Mouse (Mus musculus) megakaryocyte progenitor cell, adult 5-6 weeks (primary cell): Measurements from ENCODE around the gene Dnajc12. TPM values are rescaled to one million over a fixed set of nuclear protein-coding genes. Genes with fewer than 3 reads are reported as not detected.
A peak's percentile ranks its signal among the peaks of the same experiment; 100 is the strongest.
"Not testable (repeated sequence)": the region's sequence is repeated elsewhere in the genome, so short reads cannot be mapped to it uniquely, and the experiment has no call there.

ENCODE experiments used
- ATAC-seq: replicated peaks from 2 replicates; pipeline ENCODE4 v1.8.0; 2016; ENCODE audit warnings: mild to moderate bottlenecking, moderate TSS enrichment, inconsistent platforms; ENCODE audit not compliant: poor library complexity
- total RNA-seq, 2 experiments: library from RNA; stranded (forward) in 1 of 2; stranded (reverse) in 1 of 2; fragments of 157-497, 149-512 nt in 1 of 2; fragments of 200-1000 nt in 1 of 2; gene quantifications; 2 replicates each; pipeline versions ENCODE4 v1.2.3 to v1.2.4; 2015 to 2017

Gene Dnajc12
- total RNA-seq, 2 experiments from 2014 or later: 5.3 to 7.4 TPM

DNA sequence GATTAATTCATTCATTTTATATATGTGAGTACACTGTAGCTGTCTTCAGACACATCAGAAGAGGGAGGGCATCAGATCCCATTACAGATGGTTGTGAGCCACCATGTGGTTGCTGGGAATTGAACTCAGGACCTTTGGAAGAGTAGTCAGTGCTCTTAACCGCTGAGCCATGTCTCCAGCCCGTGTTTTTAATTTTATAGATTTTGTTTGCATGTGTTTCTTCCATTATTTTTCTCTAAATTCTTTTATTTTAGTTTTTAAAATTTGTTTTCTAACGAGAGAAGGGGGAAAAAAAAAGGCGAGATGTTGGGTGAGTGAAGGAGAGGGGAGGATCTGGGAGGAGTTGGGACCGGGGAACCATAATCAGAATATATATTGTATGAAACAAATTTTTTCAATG lies 3.7 kb downstream of the Dnajc12 start:
- ATAC-seq: not testable (repeated sequence)

DNA sequence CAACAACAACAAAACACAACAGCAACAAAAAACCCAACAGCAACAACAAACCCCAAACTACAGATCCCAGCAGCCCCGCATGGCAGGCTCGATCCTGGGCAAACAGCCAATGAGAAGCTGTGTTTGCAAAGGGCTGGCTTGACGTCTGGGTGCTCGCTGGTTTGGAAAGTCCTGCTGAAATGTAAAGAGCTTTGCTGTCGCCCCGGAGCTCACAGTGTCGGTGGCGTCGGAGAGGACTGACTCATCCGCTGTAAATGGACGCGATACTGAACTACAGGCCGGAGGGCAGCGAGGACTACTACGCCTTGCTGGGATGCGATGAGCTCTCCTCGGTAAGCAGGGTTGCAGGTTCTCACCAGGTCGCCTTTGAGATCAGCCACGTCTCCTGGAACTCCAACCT lies 4.2 kb downstream of the Dnajc12 start:
- ATAC-seq: peak; percentile 78

DNA sequence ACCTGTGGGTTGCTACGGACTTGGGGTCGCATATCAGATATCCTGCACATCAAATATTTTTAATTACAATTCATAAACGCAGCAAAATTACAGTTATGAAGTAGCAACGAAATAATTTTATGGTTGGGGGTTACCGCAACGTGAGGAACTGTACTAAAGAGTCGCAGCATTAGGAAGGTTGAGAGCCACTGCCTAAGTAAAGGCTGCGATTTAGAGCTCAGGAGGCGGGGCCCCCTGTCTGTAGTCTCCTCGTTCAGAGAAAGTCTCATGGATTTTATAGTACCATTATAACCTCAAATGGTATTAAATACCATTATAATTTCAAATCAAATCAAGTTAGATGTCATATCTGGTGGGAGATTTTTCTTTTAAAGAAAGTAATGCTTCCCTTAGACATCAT lies 4.7 kb downstream of the Dnajc12 start:
- ATAC-seq: no peak

DNA sequence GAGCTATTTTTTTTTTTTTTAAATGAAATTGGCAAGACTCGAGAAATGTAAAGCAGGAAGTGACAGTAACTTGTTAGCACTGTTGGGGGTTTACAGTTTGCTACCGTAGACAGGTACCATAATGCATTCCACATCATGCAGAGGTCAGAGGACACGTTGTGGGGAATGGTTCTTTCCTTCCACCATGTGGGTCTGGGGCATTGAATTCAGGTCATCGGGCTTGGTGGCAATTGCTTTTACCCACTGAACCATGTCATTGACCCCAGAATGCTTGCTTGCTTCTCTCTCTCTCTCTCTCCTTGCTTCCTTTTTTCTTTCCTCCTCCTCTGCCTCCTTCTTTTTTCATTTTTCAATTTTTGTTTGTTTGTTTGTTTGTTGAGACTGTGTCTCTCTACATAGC lies 6.7 kb downstream of the Dnajc12 start:
- no peak for ATAC-seq

DNA sequence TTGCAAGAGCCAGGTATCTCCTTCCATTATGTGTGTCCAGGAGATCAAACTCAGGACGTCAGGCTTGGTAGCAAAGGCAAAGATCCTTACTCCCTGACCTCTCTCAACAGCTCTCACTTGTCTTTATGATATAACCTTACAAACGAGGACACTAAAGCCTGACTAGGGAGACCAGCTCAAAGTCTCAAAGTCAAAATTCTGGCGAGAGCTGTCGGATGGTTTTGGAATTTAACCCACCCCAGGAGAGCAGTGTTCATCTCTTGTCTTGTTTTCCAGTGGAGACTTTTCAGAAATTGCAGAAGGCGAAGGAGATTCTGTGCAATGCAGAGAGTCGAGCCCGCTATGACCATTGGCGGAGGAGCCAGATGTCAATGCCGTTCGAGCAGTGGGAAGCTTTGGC lies 14.7 kb downstream of the Dnajc12 start:
- no peak for ATAC-seq

DNA sequence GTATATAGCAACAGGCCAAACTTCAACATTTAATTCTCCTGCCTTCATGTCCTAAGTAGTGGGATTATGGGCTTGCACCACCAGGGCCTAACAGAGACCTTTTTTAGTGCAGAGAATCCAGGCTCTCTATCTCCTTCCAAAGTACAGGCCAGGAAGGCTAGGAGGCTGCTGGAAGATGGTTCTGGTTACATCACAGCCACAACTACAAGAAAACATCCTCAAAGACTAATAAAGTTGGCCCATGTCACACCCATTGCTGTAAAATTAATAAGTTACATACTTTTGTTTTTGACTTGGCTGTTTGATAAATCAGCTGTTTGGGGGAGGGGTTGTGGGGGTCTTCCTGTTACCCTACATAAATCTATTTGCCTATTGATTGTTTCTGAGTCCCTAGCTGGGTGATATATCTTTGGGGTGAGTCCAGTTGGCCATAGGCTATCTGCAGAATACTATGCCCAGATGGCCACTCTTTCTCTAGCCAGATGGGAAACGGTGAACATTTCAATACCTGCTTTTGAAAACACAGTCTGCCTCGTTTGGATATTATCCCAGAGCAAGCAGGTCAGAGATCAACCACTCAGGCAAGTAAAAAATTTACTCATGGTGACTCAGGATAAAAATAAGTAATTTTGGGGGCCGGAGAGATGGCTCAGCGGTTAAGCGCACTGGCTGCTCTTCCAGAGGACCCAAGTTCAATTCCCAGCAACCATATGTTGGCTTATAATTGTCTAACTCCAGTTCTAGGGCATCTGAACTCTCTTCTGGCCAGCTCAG lies 20.7 kb downstream of the Dnajc12 start:
- no peak for ATAC-seq

DNA sequence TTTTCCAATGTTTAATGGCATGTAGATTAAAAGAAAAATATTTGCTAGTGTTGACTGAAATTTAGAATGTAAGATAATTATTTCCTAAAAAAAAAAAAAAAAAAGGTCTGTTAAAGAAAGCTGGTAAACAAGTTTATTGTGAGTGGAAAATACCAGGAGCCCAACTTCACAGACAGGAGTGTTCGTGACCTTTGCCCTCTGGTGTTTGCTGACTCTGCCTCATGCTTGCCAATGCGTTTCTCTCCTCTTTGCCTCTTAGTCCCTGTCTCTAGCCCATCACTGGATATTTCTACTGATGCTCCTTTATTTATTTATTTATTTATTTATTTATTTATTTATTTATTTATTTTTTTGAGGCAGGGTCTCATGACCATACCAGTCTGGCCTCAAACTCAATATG lies 21.4 kb downstream of the Dnajc12 start:
- no peak for ATAC-seq

DNA sequence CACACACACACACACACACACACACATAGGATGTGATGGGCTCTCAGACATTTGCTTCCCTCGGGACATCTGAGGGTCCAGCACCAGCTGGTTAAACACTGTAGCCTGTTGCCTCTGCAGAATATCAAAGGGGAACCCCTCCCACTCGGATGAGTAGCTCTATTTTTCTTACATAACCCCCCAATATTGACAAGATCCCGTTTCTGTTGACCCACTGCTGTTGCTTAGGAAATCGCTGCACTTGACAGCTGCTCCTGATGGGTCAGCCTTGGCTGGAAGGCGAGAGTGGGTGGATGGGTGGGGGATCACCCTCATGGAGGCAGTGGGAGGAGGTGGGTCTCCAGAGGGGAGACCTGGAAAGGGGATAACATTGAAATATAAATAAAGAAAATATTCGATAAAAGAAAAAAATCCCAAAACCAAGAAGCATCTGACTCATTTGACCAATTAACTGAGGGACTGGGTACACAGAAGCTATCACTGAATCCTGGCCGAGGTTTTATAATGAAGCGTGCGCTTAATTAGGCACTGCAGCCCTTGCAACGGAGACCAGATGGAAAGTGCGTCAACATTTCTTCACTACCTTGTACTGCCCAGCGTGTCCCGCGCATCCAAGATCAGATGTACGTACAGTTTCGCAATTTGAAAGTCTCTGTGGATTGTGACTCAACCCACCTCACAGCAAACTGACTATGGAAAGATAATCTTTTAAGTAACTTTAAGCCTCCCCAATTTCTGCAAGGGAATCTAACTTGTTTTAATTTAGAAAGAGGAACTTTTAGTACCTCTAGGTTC lies 28.1 kb downstream of the Dnajc12 start:
- peak; percentile 86 for ATAC-seq

DNA sequence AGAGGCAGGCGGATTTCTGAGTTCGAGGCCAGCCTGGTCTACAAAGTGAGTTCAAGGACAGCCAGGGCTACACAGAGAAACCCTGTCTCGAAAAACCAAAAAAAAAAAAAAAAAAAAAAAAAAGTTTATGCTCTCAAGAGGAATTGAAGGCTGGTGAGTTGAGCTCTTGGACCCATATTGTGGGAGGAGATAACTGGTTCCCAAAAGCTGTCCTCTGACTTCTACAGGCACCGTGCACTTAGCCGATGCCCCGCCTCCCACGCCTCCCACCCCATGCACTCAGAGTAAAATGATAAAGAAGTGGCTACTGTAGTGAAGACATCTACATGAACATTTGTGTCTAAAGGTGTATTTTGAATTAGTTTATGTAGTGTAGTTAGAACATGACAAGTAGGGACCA lies 29.4 kb downstream of the Dnajc12 start:
- ATAC-seq: 0 out of 2 replicates have a peak, but pooled peaks have one; percentile 21

DNA sequence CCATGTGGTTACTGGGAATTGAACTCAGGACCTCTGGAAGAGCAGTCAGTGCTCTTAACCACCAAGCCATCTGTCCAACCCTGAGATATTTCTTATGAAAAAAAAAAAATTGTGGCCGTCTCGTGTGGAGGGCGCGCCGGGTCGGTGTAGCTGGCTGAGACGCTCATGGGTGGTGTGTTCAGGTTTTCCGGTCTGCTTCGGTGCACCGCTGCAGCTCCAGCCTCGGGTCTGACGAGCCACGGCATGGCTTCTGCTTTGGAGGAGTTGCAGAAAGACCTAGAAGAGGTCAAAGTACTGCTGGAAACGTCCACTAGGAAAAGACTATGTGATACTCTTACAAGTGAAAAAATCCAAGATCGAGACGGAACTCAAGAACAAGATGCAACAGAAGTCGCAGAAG lies 30.5 kb downstream of the Dnajc12 start:
- no peak for ATAC-seq

DNA sequence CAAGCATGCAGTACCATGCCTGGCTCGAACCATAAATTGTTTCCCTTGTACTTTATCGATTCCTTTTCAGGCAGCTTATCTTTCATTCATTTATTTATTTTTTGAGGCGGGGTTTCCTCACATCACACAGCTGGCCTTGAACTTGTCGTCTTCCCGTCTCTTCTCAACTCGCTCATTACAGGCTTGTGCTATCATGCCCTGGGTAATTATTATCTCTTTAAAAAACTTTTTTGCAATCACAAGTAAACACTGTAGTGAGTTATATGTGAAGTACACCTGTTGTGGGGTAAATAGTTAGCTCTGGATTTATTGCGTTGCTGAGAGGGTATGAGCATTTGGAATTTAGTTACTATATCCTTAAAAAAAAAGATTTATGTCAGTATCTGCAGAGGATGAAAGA lies 33.0 kb downstream of the Dnajc12 start:
- ATAC-seq: no peak

DNA sequence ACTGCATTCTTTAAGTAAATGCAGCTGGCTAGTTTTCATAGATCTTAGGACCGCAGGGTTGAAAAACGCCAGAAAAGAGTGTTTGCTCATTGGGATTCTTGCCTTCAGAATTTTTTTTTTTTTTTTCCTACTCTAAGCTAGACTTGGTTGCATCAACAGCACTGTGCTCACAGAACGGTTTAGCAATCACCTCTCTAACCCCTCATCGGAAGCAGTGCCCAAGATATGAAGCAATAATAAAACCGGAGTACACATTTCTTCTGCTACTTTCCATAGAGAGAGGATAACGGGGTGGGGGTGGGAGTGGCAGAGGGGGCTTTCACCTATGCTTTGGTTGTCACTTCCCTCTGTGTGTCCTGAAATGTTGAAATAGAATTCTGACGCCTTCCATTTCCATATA lies 33.6 kb downstream of the Dnajc12 start:
- ATAC-seq: peak; percentile 91

DNA sequence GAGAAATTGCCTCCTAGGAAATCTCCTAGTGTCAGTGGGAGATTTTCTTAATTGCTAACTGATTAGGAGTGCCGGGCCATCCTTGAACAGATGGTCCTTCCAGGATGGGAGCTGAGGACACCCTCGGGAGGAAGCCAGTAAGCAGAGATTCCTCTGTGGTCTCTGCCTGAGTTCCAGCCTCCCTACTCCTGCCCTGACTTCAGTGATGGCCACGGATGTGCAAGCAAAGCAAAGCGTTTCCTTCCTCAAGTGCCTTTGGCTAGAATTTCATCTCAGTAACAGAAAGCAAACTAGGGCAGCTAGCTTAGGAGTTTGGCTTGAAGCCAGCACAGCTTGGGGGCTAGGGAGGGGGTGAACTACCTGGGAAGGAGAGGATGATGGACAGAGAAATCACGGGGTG lies 34.8 kb downstream of the Dnajc12 start:
- no peak for ATAC-seq

DNA sequence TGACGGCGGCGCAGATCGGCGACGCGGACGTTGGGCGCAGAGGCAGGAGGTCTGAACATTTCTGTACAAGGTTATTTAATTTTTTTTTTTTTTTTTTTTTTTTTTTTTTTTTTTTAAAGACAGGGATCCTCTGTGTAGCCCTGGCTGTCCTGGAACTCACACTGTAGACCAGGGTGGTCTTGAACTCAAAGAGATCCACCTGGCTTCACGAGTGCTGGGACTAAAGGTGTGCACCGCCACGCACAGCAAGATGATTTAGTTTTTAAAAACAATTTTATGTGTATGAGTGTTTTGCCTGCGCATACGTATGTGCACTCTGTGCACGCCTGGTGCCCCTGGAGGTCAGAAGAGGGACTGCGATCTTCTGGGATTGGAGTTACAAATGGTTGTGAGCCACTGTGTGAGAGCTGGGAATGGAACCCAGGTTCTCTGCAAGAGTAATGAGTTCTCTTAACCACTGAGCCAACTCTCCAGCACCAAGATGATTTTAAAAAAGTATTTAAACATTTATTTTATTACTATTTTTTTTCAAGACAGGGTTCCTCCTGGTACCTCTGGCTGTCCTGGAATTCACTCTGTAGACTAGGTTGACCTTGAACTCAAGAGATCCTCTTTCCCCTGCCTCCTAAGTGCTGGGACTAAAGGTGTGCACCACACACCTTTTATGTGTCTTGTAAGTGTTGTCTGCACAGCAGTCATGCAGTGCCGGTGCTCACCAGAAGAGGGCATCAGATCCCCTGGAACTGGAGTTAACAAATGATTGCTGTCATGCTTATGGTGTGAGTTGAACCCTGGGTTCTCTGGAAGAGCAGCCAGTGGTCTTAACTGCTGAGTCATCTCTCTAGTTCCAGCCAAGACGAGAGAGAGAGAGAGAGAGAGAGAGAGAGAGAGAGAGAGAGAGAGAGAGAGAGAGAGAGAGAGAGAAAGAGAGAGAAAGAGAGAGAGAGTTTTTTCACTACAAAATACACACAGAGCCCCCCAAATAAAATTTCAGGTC lies 39.8 kb downstream of the Dnajc12 start, which contains the start of gene Gm7075:
Gm7075 (minus strand) TSS at position 51 of the 997 bp plus-strand sequence.
- peak; percentile 73 for ATAC-seq

DNA sequence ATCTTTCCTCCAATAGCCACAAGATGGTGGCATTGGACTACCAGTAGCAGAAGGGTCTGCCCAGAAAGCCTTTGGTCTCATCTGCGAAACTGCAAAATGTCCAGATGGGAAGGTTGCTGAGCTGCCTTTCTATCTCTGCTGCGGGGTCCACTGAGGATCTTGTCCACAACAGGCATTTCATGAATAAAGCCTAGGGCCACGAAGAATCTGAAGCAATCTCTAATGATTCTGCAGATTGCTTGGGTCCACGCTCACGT lies 40.4 kb downstream of the Dnajc12 start:
- ATAC-seq: no peak

DNA sequence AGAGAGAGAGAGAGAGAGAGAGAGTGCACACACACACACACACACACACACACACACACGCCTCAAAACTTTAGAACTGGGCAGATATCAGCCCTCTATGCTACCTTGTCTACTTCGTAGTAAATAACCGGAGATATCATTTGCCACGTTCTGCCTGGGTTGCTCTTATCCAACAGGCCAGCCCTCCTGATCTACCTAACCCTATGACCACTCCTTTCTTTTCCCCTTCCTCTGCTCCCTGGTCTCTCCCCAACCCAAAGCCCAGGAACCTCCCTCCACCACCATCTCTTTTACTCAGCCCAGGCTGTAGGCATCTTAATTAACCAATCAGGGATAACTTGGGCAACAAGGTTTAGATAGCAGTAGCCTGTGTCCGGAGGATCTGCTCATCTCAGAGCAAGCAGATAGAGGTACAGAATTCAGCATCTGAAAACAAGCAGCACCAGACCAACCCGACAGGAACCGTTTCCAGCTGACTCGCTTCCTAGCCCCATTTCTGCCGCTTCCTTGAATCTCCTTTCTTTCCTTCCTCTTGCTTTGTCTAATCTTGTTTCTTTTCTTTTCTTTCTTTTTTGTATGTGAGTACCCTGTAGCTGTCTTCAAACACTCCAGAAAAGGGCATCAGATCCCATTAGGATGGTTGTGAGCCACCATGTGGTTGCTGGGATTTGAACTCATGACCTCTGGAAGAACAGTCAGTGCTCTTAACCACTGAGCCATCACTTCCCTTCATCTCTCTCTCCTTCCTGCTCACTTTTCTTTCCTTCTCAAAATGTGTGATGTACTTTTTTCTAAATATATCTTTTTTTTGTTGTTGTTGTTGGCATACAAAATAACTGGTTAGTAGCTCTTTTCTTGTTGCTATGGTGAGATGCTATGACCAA lies 41.6 kb downstream of the Dnajc12 start:
- ATAC-seq: peak; percentile 43

DNA sequence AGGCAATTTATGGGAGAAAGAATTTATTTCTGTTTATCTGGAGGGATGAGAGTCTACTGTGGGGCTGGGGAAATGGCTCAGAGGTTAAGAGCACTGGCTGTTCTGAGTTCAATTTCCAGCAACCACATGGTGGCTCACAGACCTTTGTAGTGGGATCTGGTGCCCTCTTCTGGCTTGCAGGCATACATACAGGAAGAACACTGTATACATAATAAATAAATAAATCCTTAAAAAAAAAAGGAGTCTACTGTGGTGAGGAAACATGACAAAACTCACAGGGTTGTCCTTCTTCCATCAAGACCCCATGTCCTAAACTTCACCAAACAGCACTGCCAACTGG lies 42.2 kb downstream of the Dnajc12 start:
- ATAC-seq: peak; percentile 27; the same call in 1 of the 2 replicates

DNA sequence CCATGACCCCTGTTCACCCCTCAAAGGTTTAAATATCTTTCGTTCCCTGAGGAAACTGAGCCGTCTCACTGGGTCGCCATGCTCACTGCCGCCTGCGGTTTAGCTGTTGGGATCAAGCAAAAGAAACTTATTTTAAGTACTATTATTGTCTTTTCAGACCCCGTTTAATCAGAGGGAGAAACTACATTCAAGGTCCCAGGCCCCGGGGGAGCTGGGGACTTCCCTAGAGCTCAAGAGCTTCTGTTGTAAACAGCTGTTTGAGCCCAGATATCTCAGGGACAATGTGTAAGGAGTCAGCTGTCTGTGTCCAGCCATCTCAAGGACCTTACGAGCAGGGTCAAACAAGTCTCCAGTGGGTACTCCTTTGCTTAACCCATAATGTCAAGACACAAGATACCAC lies 44.9 kb downstream of the Dnajc12 start:
- ATAC-seq: no peak

DNA sequence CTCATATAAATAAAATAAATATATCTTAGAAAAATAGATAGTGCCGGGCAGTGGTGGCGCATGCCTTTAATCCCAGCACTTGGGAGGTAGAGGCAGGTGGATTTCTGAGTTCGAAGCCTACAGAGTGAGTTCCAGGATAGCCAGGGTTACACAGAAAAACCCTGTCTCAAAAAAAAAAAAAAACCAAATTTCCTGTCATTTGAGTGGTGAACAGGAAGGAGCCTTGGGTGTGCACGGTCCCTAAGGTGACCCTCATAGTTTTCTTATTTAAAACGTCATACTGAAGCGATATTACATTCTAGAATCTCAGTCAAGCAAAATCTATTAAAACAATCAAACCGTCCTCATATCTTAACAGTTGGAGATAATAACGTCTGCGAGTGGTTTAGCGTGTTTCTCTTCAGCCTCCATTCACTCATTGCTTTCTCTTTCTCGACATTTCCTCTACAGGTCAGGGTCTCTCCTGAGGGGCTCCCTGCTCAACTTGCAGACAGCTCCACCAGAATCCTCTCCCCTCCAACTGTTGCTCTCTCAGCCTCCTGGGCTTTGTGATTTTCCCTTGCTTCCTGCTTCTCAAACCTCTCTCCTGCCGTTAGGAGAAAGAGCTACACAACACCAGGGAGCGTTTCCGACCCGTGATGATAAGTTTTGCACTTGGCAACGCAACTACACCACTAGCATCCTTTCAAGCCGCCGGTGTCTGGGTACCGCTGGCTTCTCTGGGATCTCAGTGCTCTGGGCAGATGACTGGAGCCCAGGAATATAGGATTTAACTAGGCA lies 46.2 kb downstream of the Dnajc12 start:
- ATAC-seq: peak; percentile 26

DNA sequence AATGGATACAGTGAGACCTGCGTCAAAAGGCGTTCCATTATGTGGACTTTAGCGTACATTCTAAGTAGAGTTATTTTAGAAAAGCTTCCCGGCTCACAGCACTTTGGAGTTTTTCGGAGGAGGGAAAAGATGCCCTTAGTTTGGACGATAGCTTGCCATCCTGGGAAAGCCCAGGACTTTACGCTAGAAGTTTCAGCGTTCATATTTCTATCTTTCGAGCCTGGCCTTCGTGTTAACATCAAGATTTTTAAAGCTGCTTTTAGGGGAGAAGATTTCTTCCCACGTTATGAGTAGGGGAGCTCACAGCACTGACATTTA lies 46.7 kb downstream of the Dnajc12 start:
- ATAC-seq: no peak
